Mouse (Mus musculus) liver, embryonic 14 days (tissue): Measurements from ENCODE around the gene Tgds. TPM values are rescaled to one million over a fixed set of nuclear protein-coding genes. Genes with fewer than 3 reads are reported as not detected.

ENCODE experiments used
- polyA plus RNA-seq: library from polyadenylated mRNA; depleted of rRNA; stranded (reverse); fragments of >200 nt; gene quantifications from 2 replicates; pipeline ENCODE4 v1.2.3, GENCODE M21; 2012; rRNA removed

Gene Tgds
- 10.2 and 11.5 TPM in 2 replicates for polyA plus RNA-seq

GRCm38 (mm10) chr14:118132642-118132977 is at the start of gene Tgds:
TSS of gene Tgds (minus strand) at chr14:118132755.

DNA sequence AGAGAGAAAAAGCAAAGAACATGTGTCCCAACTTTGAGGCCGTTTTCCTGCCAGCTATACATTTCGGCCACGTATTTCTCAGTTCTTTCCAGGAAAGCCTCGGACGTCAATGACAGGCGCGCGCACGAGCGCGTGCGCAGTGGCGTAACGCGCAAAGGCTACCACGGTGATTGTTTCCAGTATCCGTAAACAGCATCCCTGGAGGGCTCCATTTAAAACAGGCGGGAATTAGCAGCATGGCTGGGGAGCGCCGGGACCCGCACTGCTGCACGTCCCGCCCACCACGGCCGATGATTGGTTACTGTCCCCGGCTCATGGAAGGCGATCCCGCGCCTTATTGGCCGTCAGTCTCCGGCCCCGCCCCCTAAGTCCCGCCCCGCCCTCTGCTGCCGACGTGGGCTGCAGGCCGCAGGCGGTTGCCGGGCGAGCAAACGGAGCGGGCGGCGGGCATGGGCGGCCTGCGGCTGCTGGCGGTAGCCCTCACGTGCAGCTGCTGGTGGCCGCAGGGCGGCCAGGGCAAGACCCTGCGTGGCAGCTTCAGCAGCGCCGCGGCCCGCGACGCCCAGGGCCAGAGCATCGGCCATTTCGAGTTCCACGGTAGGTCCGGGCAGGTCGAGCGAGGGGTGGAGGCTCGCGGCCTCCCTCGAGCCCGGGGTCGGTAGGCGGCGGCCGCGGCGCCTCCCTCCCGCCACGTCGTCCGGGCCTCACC is 4.3 kb upstream of the Tgds start, which contains the start of gene Gpr180:
Gene Gpr180, plus strand, starts transcription at position 415 of the 709 bp plus-strand sequence.

Other genes with a start within 250 kb of the Tgds start
- gene Dct, start 80.5 kb downstream of the Tgds start, polyA plus RNA-seq = 0.02 and 0.03 TPM in 2 replicates
- 5.4 and 5.8 TPM in 2 replicates for gene Gpr180, start 4.4 kb upstream of the Tgds start, polyA plus RNA-seq
- gene Sox21, start 104.3 kb upstream of the Tgds start, polyA plus RNA-seq = 0.01 TPM in 1 of 2 replicates, not detected in the other
- not detected in 2 replicates for gene Gm9376, start 134.2 kb upstream of the Tgds start, polyA plus RNA-seq